Mouse (Mus musculus) megakaryocyte, embryonic 14.5 days (primary cell): ENCODE data around the gene Defb25.

Source experiments
- FLI1 ChIP-seq: IDR thresholded peaks from 2 replicates; pipeline ENCODE4 v1.6.1; 2012; ENCODE audit warnings: low read length, inconsistent platforms, mixed read lengths
- GATA1 ChIP-seq: IDR thresholded peaks from 3 replicates; pipeline ENCODE4 v1.6.1; 2012; ENCODE audit warnings: mixed read lengths, low read length, inconsistent platforms, borderline replicate concordance

GRCm38 (mm10) chr2:152629239-152629638, 6.4 kb upstream of the Defb25 start:
- no peak for TF ChIP-seq GATA1
- no peak for TF ChIP-seq FLI1
